Mouse (Mus musculus): ENCODE data around the gene Zfp64. TPM values are rescaled to one million over a fixed set of nuclear protein-coding genes. Genes with fewer than 3 reads are reported as not detected.
"Not testable (repeated sequence)": the region's sequence is repeated elsewhere in the genome, so short reads cannot be mapped to it uniquely, and the experiment has no call there.

The Zfp64 gene
- polyA plus RNA-seq, 1 experiment from 2014 or later = 18.8 TPM

- 68% methylated on average over 24 of the region's 24 CpGs for WGBS (ENCODE audit: insufficient replicate concordance)
- no peaks in the 10 kb centered on the region for H3K9me3 ChIP-seq (replicated peaks)
- H3K4me2 ChIP-seq = no peak overlapping the region
- no peaks in the 10 kb centered on the region for H3K4me1 ChIP-seq
- H3K27me3 ChIP-seq (replicated peaks) = no peaks in the 10 kb centered on the region
- no peak overlapping the region for H3K27ac ChIP-seq
- no peaks in the 10 kb centered on the region for H3K36me3 ChIP-seq
- H3K4me3 ChIP-seq = no peak overlapping the region
- ATAC-seq = no peak
- no peak overlapping the region for H3K9ac ChIP-seq
These were observed 94.3 kb downstream of the Zfp64 start for GRCm38 (mm10) chr2:168860922-168861740.

- no peaks in the 10 kb centered on the region for H3K36me3 ChIP-seq
- 51% methylated on average over 16 of the region's 16 CpGs for WGBS (ENCODE audit: insufficient replicate concordance)
- H3K27ac ChIP-seq = no peak overlapping the region
- ATAC-seq = no peak
- H3K9me3 ChIP-seq (replicated peaks) = no peaks in the 10 kb centered on the region
- no peak overlapping the region for H3K4me3 ChIP-seq
- no peak overlapping the region for H3K9ac ChIP-seq
- H3K4me1 ChIP-seq = no peaks in the 10 kb centered on the region
- no peak overlapping the region for H3K4me2 ChIP-seq
- no peaks in the 10 kb centered on the region for H3K27me3 ChIP-seq (replicated peaks)
These were observed 95.2 kb downstream of the Zfp64 start for GRCm38 (mm10) chr2:168860032-168860691.

- no peak overlapping the region for H3K27ac ChIP-seq
- no peak overlapping the region for H3K4me2 ChIP-seq
- no peaks in the 10 kb centered on the region for H3K9me3 ChIP-seq (replicated peaks)
- H3K4me1 ChIP-seq = no peaks in the 10 kb centered on the region
- 41% methylated on average over 7 of the region's 7 CpGs for WGBS (ENCODE audit: insufficient replicate concordance)
- no peaks in the 10 kb centered on the region for H3K36me3 ChIP-seq
- ATAC-seq = no peak
- H3K9ac ChIP-seq = no peak overlapping the region
- H3K4me3 ChIP-seq = no peak overlapping the region
- H3K27me3 ChIP-seq (replicated peaks) = no peaks in the 10 kb centered on the region
These were observed 98.7 kb downstream of the Zfp64 start for GRCm38 (mm10) chr2:168856638-168857037.

- Histone ChIP-seq H3K27ac (no peak overlapping the region), H3K9me3 (replicated peaks) (no peaks in the 10 kb centered on the region), H3K4me3 (no peak overlapping the region), H3K36me3 (no peaks in the 10 kb centered on the region), H3K27me3 (replicated peaks) (no peaks in the 10 kb centered on the region), H3K9ac (no peak overlapping the region), H3K4me2 (no peak overlapping the region), H3K4me1 (no peaks in the 10 kb centered on the region)
- no peak for ATAC-seq
- WGBS (ENCODE audit: insufficient replicate concordance) = 49% methylated on average over 1 of the region's 1 CpGs
These were observed 100.6 kb downstream of the Zfp64 start for GRCm38 (mm10) chr2:168854777-168855176.

- not testable (repeated sequence) for H3K27me3 ChIP-seq (replicated peaks); H3K4me2 ChIP-seq; H3K9ac ChIP-seq; H3K4me3 ChIP-seq; H3K4me1 ChIP-seq; H3K9me3 ChIP-seq (replicated peaks); ATAC-seq; H3K27ac ChIP-seq; H3K36me3 ChIP-seq
- WGBS (ENCODE audit: insufficient replicate concordance) = 82% methylated on average over 13 of the region's 13 CpGs
These were observed 101.5 kb downstream of the Zfp64 start for GRCm38 (mm10) chr2:168853869-168854268.

GRCm38 (mm10) chr2:168851545-168851944 lies 103.8 kb downstream of the Zfp64 start:
- Histone ChIP-seq H3K27ac (no peak overlapping the region), H3K9ac (no peak overlapping the region), H3K4me1 (no peaks in the 10 kb centered on the region), H3K27me3 (replicated peaks) (peaks cover 7% of the 10 kb centered on the region; the same call in 1 of the 2 replicates), H3K4me3 (no peak overlapping the region), H3K36me3 (no peaks in the 10 kb centered on the region), H3K4me2 (no peak overlapping the region), H3K9me3 (replicated peaks) (no peaks in the 10 kb centered on the region)
- 57% methylated on average over 10 of the region's 10 CpGs for WGBS (ENCODE audit: insufficient replicate concordance)
- ATAC-seq = no peak

GRCm38 (mm10) chr2:168848553-168848952 lies 106.8 kb downstream of the Zfp64 start:
- WGBS (ENCODE audit: insufficient replicate concordance) = 57% methylated on average over 3 of the region's 3 CpGs
- Histone ChIP-seq H3K9ac (no peak overlapping the region), H3K36me3 (no peaks in the 10 kb centered on the region), H3K27ac (no peak overlapping the region), H3K4me2 (no peak overlapping the region), H3K27me3 (replicated peaks) (peaks cover 30% of the 10 kb centered on the region), H3K4me3 (no peak overlapping the region), H3K4me1 (no peaks in the 10 kb centered on the region), H3K9me3 (replicated peaks) (no peaks in the 10 kb centered on the region)
- ATAC-seq = no peak

- Histone ChIP-seq H3K4me3 (no peak overlapping the region), H3K4me1 (peaks cover 5% of the 10 kb centered on the region; the same call in 1 of the 2 replicates), H3K9ac (no peak overlapping the region), H3K36me3 (no peaks in the 10 kb centered on the region), H3K9me3 (replicated peaks) (no peaks in the 10 kb centered on the region), H3K27ac (no peak overlapping the region), H3K4me2 (no peak overlapping the region), H3K27me3 (replicated peaks) (peaks cover 53% of the 10 kb centered on the region)
- ATAC-seq = no peak
- 32% methylated on average over 7 of the region's 7 CpGs for WGBS (ENCODE audit: insufficient replicate concordance)
These were observed 109.1 kb downstream of the Zfp64 start for GRCm38 (mm10) chr2:168846180-168846720.

Other genes starting within 250 kb of the Zfp64 start
- 3.7 and 4.3 TPM in 2 replicates for gene Atp9a, start 213.2 kb downstream of the Zfp64 start, polyA plus RNA-seq (2016; fragmentation: Nextera tagmentation; extraction: Ambion mirVana)
- gene Sall4, start 187.6 kb downstream of the Zfp64 start, polyA plus RNA-seq (2016; fragmentation: Nextera tagmentation; extraction: Ambion mirVana) = 8.5 and 9.3 TPM in 2 replicates

Data from liver, embryonic 12.5 days (tissue).